Mouse (Mus musculus) C2C12 (cell line): ENCODE measurements around the gene Mex3d.

ENCODE experiments used
- CEBPB ChIP-seq: IDR thresholded peaks from one replicate; pipeline ENCODE4 v1.6.1; 2011; ENCODE audit warnings: low read depth, mild to moderate bottlenecking, control low read depth, moderate library complexity
- CTCF ChIP-seq: IDR thresholded peaks from one replicate; pipeline ENCODE4 v1.5.1; 2011; ENCODE audit not compliant: control insufficient read depth, insufficient read depth, insufficient read length

- no peak for TF ChIP-seq CTCF
- TF ChIP-seq CEBPB: no peak
These were observed 45.8 kb downstream of the Mex3d start for GRCm38 (mm10) chr10:80341491-80342304.
